Mouse (Mus musculus): ENCODE measurements at regions not wholly inside any gene's neighbourhood (a gene's known extent, or its start where the extent isn't known, plus 50 kb on each side); places are given as distances from the start of the nearest gene placed in this dataset.

DNA sequence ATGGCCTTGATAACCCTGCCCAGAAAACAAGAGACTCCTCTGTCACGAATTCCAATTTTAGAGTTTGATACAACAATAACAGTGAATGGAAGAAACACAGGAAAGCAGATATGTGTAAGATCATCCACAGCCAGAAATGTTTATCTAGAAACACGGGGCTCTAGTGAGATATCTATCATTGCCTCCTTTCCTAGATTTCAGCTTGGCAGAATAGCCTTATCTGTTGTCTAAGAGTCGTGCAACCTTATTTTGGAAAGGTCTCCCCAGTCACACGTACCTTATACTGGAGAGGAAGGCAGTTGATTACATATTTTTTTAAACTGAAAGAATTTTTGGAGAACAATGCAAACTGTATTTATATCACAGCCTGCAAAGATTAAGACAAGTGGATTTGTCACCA is 61.6 kb downstream of the Gm10295 start:
- no peak for DNase-seq

DNA sequence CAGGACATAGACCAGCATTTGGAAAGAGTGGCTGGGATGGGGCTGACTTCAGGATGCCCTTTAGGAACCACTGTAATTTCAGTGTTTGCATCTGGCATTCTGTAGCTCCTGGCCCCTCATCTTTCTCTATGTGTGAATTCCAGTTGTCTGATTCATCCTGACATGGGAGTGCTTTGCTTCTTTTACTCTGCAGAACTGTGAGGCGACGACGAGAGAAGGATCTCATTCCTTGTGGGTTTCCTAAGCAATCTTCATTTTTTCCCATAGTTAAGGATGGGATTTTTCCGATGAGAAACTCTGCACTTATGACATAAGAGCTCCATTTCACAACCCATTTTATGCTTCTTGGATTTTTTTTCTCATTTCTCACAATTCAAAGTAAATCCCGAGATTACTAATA is 62.0 kb downstream of the Gm10295 start:
- no peak for DNase-seq

DNA sequence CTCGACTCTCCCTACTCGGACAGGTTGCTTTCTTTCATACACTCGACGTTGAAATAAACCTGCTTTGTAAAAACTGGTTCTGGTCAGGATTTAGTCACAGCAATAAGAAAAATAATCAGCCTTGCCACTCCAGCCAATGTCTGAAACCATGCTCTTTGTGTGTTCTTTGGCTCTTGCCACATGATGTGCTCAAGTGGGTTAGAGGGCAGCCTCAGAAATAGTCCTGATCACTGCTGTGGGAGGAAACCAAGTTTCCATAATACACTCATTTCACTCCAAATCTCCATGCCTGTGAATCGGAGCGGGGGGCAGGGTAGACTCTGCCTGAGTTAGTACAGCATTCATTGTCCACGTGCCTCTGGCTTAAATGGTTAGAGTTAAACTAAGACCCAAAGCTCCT is 63.8 kb downstream of the Gm10295 start:
- no peak for DNase-seq

DNA sequence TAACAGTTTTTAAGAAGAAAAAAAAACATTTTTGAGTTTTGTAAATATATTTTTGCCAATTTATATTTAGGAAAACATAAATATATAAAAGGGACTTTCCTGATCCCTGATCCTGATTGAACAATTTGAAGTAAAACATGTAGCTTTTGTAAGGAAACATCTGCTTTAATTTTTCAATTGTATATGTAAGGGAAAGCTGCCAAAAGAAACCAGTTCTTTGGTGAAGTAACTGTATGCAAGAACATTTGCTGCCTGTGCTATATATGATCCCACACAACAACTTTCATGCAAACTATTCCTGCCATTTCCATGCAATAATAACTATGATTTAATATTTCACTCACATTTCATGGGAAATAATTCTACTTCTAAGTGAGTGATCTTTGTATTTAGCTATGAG is 67.0 kb downstream of the Gm10295 start:
- no peak for DNase-seq

DNA sequence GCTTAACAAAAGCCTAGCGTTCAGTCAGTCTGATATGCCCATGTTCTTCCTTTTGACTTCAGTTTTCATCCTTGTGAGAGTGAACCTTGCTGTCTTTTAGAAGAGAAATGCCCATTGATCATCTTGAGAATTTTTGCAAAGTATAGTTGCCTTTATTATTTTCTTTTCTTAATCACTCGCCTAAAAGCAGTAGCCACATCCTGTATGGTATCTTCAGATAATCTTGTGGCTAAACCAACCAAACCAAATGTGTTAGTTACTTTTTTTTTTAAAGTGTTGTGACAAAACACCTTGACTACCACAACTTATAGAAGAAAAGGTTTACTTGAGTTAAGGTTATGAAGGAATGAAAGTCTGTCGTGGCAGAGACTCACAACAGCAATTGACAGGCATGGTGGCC is 67.9 kb downstream of the Gm10295 start:
- no peak for DNase-seq

DNA sequence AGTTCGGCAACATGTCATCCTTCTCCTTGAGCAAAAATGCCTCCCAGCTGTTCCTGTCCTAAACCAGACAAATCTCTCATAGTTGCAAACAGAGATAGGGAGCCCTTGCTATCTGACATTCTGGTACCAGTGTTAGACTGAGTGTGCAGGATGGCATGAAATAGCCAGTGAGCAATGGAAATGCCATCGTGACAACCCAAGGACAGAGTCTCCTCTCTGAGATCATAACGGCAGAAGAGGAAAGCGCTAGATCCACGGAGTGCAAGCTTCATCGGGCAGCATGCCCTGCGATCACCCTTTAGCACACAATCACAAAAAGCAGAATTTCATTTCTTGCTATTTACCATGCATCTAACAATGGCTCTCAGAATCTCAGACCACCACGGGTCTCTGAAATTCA is 85.2 kb downstream of the Gm10295 start:
- no peak for DNase-seq

DNA sequence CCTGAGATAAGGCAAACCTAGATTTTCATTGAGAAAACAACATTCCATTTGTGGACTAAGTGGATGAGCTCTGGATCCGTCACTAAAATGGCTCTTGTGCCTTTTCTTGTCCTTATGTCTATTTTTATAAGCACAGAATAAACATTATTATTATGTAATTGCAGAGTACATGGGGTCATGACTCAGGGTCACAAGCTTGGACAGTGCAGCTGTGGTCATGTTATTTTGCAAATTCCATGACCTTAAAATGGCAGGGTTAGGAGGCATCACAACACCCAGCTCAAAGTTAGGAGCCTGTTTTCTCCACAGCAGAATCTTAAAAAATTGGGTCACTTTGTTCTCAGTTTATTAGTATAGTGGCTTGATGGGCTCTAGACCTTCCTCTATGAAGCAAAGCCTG is 87.2 kb downstream of the Gm10295 start:
- DNase-seq = no peak

DNA sequence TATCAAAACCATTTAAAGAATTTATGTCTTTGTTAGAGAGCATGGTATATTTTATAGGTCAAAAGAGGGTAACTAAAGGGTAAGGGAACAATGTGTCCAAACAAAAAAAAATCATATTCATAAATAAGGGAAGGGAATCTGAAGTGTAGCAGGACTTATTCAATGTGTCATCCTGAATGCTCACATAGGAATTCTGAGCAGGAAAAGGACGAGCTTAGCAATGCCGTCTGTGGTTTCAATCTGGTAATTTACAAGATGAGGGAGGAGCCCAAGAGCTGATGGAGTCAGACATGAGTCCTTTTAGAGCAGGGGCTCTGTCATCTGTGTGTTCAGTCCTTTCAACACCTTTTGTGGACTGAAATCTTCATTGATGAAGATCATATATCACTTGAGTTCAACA is 101.6 kb downstream of the Gm10295 start:
- DNase-seq = no peak

DNA sequence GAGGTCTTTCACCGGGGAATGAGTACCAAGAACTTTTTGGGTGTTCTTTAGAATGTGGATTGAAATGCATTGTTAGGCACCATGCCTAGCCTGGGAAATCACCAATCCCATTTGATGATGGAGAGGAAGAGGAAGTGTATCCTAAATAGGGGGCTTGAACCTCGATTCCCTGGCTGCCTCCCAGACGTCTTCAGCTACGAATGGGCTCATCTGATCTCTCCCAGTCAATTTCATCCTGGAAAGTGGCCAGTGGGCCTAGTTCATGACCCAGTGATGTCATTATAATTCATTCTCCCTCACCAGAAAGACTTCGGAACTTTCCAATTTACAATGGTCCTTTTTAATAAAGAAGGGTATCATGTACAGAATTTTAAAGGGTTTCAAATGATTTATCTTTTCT is 102.1 kb downstream of the Gm10295 start:
- no peak for DNase-seq

DNA sequence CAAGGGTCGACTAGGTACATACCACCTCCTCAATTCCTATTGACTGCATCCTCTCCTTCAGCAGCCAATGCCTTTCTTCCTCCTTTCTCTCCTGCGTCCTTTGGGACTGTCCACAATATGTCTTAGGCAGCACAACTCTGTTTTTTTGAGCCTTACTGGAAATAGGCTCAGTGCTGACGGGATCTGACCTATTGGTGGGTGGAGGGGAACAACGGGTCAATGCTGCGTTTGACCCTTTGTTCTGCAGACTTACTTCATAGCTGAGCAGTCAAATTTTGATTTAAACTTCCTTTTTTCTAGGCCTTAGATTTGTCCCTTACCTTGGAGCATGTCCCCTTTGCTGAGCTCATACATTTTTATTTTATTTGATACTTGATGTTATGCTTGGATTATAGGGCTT is 103.4 kb downstream of the Gm10295 start:
- no peak for DNase-seq

DNA sequence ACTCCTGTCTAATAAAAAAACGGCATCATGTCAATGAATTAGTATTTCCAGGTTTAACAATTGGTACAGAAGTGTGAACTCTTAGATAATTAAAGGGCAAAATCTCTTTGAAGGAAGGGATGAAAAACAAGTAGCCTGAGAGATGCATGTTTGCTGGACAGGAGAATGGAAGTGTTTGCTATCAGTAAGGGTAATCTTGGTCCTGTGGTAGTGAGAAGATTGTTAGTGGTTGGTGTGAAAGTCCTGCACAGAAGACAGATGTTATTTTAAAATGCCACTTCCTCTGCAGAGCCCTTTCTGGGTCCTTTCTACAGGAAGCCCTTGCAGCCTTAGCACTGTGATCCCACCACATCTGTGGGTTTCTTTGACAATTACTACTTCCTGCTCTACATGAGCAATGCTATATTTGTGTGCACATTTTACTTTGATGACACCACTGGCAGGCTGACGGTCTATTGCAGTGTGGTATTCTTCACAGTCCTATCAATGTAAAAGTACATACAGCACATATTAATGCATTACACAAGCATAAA is 108.8 kb downstream of the Gm10295 start:
- no peak for DNase-seq

DNA sequence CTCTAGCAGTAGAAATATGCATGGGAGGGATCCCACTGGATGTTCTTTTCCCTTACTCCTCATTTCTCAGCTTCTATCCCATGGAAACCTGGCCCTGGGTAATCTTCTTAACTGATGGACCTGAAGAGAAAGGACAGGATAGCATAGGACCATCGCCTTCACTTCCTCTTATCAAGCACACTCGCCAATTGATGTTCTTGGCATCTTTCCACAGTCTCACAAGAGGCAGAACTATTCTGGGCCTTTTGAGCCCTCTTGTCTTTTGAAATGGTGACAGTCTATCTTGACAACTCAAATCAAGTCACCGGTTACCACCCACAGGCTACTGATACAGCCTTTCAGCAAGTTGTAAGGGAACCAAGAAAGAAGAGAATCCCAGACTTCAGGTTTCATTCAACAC is 112.1 kb downstream of the Gm10295 start:
- no peak for DNase-seq

DNA sequence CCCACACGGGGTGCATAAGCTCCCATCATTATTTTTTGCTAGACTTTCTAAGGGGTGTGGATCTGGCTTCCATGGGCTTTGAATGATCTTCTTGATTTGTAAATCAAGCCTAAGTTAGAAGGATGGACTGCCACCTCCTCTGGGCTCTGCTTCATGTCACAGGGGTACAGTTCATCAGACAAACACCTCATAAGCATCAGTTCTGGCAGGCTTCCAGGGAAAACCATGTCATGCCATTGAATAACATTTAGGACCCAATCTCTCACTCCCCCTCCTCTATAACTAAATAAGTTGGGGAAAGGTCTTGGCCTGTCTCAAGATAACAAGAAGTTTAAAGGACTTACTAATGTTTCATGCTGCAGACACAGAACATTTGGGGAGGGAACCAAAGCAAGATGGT is 115.0 kb downstream of the Gm10295 start:
- no peak for DNase-seq

DNA sequence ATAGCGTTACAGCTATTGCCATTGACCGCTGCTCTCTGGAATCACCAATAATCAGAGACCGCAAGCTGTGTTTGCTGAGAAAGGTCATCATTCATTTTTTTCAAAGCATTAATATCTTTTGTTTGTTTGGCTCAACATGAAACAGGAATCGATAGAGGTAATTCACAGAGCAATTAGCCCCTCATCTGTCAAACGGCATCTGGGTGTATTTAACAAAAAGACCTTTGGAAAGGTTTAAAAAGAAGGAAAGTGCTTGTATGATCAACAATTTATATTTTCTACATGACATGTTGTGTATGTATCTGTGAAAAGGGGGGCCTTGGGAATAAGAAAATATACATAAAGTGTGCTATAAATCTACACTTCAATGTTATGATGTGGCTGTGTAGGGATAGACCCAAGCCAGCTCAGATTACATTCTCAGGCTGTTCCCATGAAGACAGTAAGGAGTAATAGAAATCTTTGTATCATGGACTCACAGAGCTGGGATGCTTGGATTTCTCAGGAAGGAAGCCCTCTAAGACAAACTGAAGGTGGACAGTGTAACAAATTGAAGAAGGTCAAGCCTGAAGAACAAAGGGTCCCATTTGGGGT is 117.0 kb downstream of the Gm10295 start:
- DNase-seq = no peak

DNA sequence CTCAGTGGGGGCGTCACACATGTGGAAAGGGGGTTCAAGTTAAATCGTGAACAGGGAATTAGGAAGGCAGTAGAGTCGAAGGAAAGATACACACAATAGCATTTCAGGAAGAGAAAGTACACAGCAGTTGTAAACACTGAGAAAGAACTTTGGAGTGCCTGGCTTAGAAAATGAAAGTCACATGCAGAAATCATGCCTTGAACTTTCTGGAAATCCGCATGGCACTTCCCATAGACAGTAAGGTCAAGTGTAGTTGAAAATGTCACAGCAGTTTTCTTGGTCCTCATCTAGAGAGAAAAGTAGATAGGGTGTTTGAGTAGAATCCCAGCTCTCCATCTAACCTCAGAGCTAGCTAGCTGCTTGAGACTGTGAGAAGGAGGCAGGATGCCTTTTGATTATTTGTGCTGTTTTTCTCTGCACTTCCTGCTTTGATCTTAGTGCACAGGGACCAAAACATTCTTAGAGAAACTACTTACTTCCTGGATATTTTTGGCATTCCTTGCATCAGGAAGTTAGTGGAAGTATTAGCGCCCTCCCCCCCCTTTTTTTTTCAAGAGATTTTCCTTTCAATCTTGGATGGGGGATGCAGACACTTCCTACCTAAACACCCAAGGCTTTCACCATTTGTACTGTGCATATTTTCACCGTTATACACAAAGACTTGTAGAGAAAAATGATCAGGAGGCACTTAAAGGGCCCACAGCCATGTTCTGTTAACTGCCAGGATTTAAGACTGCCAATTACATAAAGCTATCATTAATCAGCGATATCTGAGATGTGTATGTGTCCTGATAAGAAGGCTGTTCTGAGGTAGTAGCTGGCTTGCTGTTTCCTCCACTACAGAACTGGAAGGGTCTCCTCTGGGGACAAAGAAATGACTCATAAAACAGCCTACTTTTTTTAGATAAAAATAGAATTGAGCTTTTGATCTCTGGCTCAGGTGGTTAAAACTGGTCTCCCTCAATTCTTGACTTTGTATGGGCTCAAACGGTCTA is 118.2 kb downstream of the Gm10295 start:
- DNase-seq = no peak

DNA sequence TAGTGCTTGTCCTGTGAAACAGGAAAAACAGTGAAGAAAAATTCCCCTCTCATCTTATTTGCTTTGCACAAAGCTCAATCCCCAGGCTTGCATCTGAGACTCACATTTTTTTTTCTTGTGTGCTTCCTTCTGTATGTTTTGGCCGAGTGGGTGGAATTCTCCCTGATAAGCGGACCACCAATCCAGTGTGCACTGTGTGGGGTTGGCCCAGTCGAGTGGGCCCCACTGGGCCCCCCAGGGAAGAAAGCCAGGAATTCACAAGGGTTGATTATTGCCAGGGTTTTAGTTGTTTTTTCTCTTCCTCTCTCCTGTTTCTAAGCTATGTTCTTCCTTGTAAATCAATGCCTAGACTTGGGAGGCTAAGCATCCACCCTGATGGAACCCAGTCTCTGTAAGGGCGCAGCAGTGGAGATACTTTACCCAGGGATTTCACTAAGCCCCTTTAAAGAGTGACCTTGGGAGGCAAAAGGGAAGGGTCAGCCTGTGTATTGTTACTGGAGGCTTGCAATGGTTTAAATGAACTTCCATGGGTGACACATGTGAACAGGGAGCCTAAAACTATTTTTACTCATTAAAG is 120.3 kb downstream of the Gm10295 start:
- DNase-seq = no peak

DNA sequence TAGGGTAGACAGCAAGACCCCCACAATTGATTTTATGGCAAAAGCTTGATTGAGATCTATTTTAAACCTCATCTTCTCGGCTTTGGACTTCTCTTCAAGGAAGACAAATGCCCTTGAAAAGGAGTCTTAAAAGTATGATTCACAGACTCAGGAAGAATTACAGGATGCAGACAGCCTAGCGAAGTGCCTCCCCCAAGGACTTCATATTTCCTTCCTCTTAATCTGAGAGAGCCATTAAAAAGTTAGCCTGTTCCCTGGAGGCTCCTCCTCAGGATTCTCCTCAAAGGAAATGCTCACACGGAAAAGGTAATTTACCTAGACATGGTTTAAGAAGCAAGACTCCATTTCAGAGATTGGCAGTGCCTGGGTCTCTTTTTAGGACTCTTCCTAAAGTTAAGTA is 122.1 kb downstream of the Gm10295 start:
- no peak for DNase-seq

DNA sequence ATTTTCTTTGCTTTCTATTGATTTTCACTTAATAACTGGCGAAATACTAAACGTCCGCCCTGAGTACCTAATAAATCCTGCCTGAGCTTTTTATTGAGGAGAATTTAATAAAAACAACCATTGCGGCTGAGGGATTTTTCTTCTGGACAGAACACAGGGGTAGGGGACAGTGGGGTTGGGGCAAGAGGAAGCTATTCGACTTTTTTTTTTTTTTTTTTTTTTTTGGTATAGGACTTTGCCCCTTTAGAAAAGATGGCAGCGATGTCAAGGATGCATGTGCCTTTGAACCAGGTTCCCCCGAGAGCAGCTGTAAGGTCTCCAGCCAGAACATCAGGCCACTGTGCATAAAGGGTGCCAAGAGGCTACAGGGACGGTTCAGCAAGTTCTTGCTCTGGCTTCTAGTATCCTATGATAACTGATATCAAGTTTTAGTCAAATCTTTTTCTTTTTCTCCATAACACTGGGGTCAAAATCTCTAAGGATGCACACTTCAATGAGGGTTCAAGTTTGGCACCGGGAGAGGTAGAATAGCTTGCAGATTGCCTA is 126.9 kb downstream of the Gm10295 start:
- DNase-seq = no peak

DNA sequence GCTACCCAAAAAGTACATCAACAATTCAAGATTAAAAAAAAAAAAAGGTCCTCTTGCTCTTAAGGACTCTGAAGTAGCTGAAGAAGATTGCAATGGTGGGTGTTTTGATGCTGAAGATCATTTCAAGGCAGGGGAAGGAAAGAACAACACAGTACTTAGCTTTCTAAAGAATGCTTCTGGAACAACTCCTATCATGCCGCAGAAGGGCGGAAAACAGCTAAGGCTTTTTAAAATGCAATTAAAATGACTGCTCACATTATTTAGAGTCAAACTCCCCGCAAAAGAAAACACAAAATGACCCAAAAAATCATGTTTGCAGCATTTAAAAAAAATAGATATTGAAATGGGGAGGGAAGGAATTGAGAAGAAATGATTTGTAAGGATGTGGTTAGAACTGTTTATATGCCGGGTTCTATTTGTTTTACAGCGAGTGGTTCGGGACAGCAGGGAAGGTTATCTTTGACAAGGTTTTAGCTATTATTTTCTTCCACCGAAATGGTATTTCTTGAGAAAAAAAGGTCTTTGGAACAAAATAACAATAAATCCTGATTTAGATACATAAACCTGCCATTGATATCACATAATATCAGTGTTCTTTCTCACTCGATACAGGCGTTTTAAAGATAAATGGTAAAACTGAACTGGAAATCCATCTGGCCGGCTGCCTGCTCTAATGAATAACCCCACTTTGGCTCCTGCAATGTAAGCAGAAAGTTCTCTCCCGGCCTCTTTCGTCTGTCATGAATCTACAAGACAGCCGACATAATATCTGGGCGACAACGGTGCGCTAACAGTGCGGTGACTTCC is 127.6 kb downstream of the Gm10295 start:
- DNase-seq = no peak

DNA sequence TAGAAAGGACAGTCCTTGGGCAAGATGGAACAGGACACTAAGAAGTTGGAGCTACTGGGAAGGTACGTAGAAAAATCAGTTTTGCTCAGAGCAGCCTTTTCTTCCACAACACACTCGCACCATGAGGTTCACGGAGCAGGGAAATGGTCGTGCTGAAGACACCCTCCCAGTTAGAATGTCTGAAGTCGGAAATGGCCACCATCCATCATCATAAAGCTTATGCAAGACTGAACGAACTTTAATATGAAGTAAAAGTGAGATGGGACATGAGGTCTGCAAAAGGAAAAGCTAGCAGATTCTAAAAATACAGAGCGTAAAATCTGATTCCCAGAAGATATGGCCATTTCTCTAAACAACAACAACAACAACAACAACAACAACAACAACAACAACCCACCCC is 133.9 kb downstream of the Gm10295 start:
- DNase-seq = no peak

DNA sequence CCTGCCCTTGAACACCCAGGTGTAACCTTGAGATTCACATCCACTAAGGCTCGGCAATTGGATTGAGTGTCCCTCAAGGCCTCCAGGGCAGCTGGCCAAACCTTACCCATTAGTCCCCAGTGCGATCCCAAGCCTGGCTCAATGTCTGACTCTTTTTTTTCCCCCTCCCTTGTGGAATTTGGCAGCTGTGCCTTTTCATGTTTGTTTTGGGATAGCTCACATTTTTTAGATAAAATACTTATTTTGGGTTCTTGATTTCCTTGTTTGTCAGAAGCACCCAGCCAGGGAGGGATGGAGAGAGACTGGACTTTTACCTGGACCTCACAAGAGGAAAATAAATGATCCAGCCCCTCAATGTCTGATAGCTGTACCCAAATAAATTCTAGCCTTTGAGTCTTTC is 134.5 kb downstream of the Gm10295 start:
- peak; percentile 2 for DNase-seq

DNA sequence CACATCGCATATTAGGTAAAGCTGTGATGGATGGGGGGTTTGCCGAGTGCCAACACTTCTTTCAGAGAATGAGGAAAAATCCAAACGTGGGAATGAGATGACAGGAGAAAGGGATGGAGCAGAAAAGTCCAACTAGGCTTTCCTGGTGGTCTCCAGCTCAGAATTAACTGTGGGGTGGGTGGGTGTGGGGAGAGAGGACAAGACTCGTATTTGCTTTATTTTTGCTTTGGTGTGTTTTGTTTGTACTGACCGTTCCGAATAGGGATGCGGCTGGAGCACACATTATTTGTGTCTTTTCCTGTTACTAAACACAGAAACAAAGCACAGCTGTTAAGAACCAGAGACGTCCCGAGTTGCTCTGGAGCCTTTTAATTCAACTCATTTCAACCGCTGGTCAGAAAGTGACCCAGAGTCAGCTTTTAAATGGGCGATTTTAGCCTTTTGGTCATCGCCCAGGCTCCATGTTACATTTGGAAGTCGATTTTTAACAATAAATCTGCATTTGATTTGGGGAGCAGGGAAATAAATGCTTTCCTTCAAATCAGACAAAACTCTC is 136.7 kb downstream of the Gm10295 start:
- no peak for DNase-seq

All from cerebellum, adult 9-10 months (tissue).